Mouse (Mus musculus): ENCODE results near the gene Il2rg. TPM values are rescaled to one million over a fixed set of nuclear protein-coding genes. Genes with fewer than 3 reads are reported as not detected.

Gene Il2rg
- 4.2 and 4.4 TPM in 2 replicates for polyA plus RNA-seq (2014; fragmentation: Nextera tagmentation; extraction: Ambion mirVana)

- H3K36me3 ChIP-seq (ENCODE audit: control insufficient read depth, insufficient read depth, low read length): no peaks in the 10 kb centered on the region
- 69% methylated on average over 5 of the region's 5 CpGs for WGBS
- H3K4me2 ChIP-seq (ENCODE audit: low read depth): no peak within 1 kb of the TSS
- H3K4me1 ChIP-seq (ENCODE audit: control insufficient read depth, insufficient read depth, low read length): 0 out of 2 replicates have a peak, but pooled peaks cover 4% of the 10 kb centered on the region
- no peaks in the 10 kb centered on the region for H3K9me3 ChIP-seq (ENCODE audit: control insufficient read depth, low read length)
- no peaks in the 10 kb centered on the region for H3K27me3 ChIP-seq (ENCODE audit: control insufficient read depth, insufficient read depth, low read length)
- H3K9ac ChIP-seq (ENCODE audit: low read length): no peak within 1 kb of the TSS
- no peak for ATAC-seq (ENCODE audit: insufficient read depth, low FRiP score, low TSS enrichment)
- H3K4me3 ChIP-seq (ENCODE audit: low read depth, low read length): no peak within 1 kb of the TSS
- H3K27ac ChIP-seq (ENCODE audit: low read depth, low read length): no peak within 1 kb of the TSS
- no peak for DNase-seq (ENCODE audit: low spot score)
Measured at GRCm38 (mm10) chrX:101268025-101268754, at the start of gene Il2rg. Gene Il2rg, minus strand, starts transcription at chrX:101268255.

GRCm38 (mm10) chrX:101313625-101314359 is 45.7 kb upstream of the Il2rg start:
- Histone ChIP-seq H3K4me1 (ENCODE audit: control insufficient read depth, insufficient read depth, low read length) (no peaks in the 10 kb centered on the region), H3K4me3 (ENCODE audit: low read depth, low read length) (no peak overlapping the region), H3K4me2 (ENCODE audit: low read depth) (no peak overlapping the region), H3K36me3 (ENCODE audit: control insufficient read depth, insufficient read depth, low read length) (no peaks in the 10 kb centered on the region), H3K9me3 (ENCODE audit: control insufficient read depth, low read length) (no peaks in the 10 kb centered on the region), H3K27me3 (ENCODE audit: control insufficient read depth, insufficient read depth, low read length) (no peaks in the 10 kb centered on the region), H3K27ac (ENCODE audit: low read depth, low read length) (no peak overlapping the region), H3K9ac (ENCODE audit: low read length) (no peak overlapping the region)
- ATAC-seq (ENCODE audit: insufficient read depth, low FRiP score, low TSS enrichment): no peak; the same call in 1 of the 2 replicates
- DNase-seq (ENCODE audit: low spot score): peak; percentile 14
- 27% methylated on average over 6 of the region's 6 CpGs for WGBS

- H3K9ac ChIP-seq (ENCODE audit: low read length): no peak overlapping the region
- 0 out of 2 replicates have a peak, but pooled peaks cover 3% of the 10 kb centered on the region for H3K27me3 ChIP-seq (ENCODE audit: control insufficient read depth, insufficient read depth, low read length)
- WGBS: 91% methylated on average over 5 of the region's 5 CpGs
- H3K4me3 ChIP-seq (ENCODE audit: low read depth, low read length): no peak overlapping the region
- H3K27ac ChIP-seq (ENCODE audit: low read depth, low read length): no peak overlapping the region
- no peaks in the 10 kb centered on the region for H3K9me3 ChIP-seq (ENCODE audit: control insufficient read depth, low read length)
- no peak overlapping the region for H3K4me2 ChIP-seq (ENCODE audit: low read depth)
- H3K4me1 ChIP-seq (ENCODE audit: control insufficient read depth, insufficient read depth, low read length): no peaks in the 10 kb centered on the region
- no peak for DNase-seq (ENCODE audit: low spot score)
- no peaks in the 10 kb centered on the region for H3K36me3 ChIP-seq (ENCODE audit: control insufficient read depth, insufficient read depth, low read length)
- ATAC-seq (ENCODE audit: insufficient read depth, low FRiP score, low TSS enrichment): no peak
Measured at GRCm38 (mm10) chrX:101309299-101309698, 41.2 kb upstream of the Il2rg start.

GRCm38 (mm10) chrX:101304646-101305045 is 36.6 kb upstream of the Il2rg start:
- no peak overlapping the region for H3K9ac ChIP-seq (ENCODE audit: low read length)
- H3K9me3 ChIP-seq (ENCODE audit: control insufficient read depth, low read length): no peaks in the 10 kb centered on the region
- H3K36me3 ChIP-seq (ENCODE audit: control insufficient read depth, insufficient read depth, low read length): no peaks in the 10 kb centered on the region
- no peak overlapping the region for H3K4me2 ChIP-seq (ENCODE audit: low read depth)
- H3K4me3 ChIP-seq (ENCODE audit: low read depth, low read length): no peak overlapping the region
- H3K27ac ChIP-seq (ENCODE audit: low read depth, low read length): no peak overlapping the region
- DNase-seq (ENCODE audit: low spot score) (no peak), ATAC-seq (ENCODE audit: insufficient read depth, low FRiP score, low TSS enrichment) (no peak)
- WGBS: 58% methylated on average over 2 of the region's 2 CpGs
- H3K4me1 ChIP-seq (ENCODE audit: control insufficient read depth, insufficient read depth, low read length): no peaks in the 10 kb centered on the region
- 0 out of 2 replicates have a peak, but pooled peaks cover 3% of the 10 kb centered on the region for H3K27me3 ChIP-seq (ENCODE audit: control insufficient read depth, insufficient read depth, low read length)

DNA sequence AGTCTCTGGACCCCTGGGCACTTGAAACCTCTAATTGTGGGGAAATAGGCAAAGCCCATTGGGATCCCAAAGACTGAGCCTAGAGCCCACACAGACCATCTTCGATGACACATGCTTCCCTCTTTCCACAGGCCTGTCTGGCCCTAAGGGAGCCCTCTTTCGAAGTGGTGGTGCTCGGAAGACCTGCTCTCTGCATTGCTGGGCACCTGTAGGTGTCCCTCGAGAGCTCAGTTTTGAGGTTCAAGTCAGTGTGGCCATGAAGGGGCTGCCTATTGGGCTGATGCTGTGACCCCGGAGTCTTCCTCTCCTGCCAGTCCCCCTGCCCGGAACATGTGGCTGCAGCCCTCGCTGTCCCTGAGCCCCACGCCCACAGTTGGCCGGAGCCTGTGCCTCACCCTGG is 33.6 kb upstream of the Il2rg start:
- Histone ChIP-seq H3K27me3 (ENCODE audit: control insufficient read depth, insufficient read depth, low read length) (0 out of 2 replicates have a peak, but pooled peaks cover 3% of the 10 kb centered on the region), H3K36me3 (ENCODE audit: control insufficient read depth, insufficient read depth, low read length) (no peaks in the 10 kb centered on the region; the same call in 1 of the 2 replicates), H3K9me3 (ENCODE audit: control insufficient read depth, low read length) (no peaks in the 10 kb centered on the region), H3K9ac (ENCODE audit: low read length) (no peak overlapping the region), H3K4me2 (ENCODE audit: low read depth) (no peak overlapping the region), H3K27ac (ENCODE audit: low read depth, low read length) (no peak overlapping the region), H3K4me3 (ENCODE audit: low read depth, low read length) (no peak overlapping the region), H3K4me1 (ENCODE audit: control insufficient read depth, insufficient read depth, low read length) (no peaks in the 10 kb centered on the region)
- WGBS: 70% methylated on average over 9 of the region's 9 CpGs
- DNase-seq (ENCODE audit: low spot score): no peak
- ATAC-seq (ENCODE audit: insufficient read depth, low FRiP score, low TSS enrichment): no peak

DNA sequence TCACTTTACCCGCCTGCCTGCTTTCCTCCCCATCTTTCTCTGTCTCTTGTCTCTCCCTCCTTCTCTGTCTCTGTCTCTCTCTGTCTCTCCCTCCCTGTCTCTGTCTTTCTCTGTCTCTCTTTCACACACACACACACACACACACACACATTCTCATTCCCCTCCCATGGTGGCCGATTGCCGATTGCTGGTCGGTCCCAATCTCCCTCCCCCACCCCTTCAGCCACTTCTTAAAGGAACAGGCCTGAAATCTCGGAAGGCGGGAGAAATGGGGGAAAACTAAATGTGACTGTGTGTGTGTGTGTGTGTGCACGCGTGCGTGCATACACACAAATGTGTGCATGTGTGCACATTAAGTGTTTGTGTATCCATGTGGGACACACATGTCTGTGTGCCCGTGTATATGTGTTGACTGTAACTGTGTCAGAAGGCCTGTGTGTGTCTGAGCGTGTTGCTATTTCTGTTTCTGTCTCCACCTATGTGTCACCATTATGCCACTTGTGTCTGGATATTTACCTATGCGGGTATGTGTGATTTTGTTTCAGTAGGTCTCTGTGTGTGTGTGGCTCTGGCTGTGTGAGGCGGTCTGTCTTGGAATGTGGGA is 32.5 kb upstream of the Il2rg start:
- peak overlapping the region; percentile 46 for H3K4me2 ChIP-seq (ENCODE audit: low read depth)
- peak; percentile 53 for DNase-seq (ENCODE audit: low spot score)
- 0 out of 2 replicates have a peak, but pooled peaks cover 3% of the 10 kb centered on the region for H3K27me3 ChIP-seq (ENCODE audit: control insufficient read depth, insufficient read depth, low read length)
- ATAC-seq (ENCODE audit: insufficient read depth, low FRiP score, low TSS enrichment): peak; percentile 21; the same call in 1 of the 2 replicates
- no peaks in the 10 kb centered on the region for H3K9me3 ChIP-seq (ENCODE audit: control insufficient read depth, low read length)
- peak overlapping the region; percentile 20; the same call in 1 of the 2 replicates for H3K27ac ChIP-seq (ENCODE audit: low read depth, low read length)
- no peaks in the 10 kb centered on the region for H3K4me1 ChIP-seq (ENCODE audit: control insufficient read depth, insufficient read depth, low read length)
- 33% methylated on average over 12 of the region's 13 CpGs for WGBS
- H3K36me3 ChIP-seq (ENCODE audit: control insufficient read depth, insufficient read depth, low read length): no peaks in the 10 kb centered on the region; the same call in 1 of the 2 replicates
- H3K9ac ChIP-seq (ENCODE audit: low read length): 0 out of 2 replicates have a peak overlapping the region, but pooled peaks have one; percentile 23
- peak overlapping the region; percentile 37 for H3K4me3 ChIP-seq (ENCODE audit: low read depth, low read length)

- Histone ChIP-seq H3K27ac (ENCODE audit: low read depth, low read length) (0 out of 2 replicates have a peak overlapping the region, but pooled peaks have one; percentile 20), H3K27me3 (ENCODE audit: control insufficient read depth, insufficient read depth, low read length) (no peaks in the 10 kb centered on the region)
- WGBS: 15% methylated on average over 10 of the region's 13 CpGs
Measured at GRCm38 (mm10) chrX:101299473-101300426, 31.7 kb upstream of the Il2rg start.

More at GRCm38 (mm10) chrX:101299473-101300426, 31.7 kb upstream of the Il2rg start:
- DNase-seq (ENCODE audit: low spot score): peak; percentile 51
- Histone ChIP-seq H3K4me2 (ENCODE audit: low read depth) (peak overlapping the region; percentile 46), H3K36me3 (ENCODE audit: control insufficient read depth, insufficient read depth, low read length) (no peaks in the 10 kb centered on the region; the same call in 1 of the 2 replicates), H3K4me3 (ENCODE audit: low read depth, low read length) (peak overlapping the region; percentile 37), H3K9ac (ENCODE audit: low read length) (peak overlapping the region; percentile 52), H3K4me1 (ENCODE audit: control insufficient read depth, insufficient read depth, low read length) (no peaks in the 10 kb centered on the region), H3K9me3 (ENCODE audit: control insufficient read depth, low read length) (no peaks in the 10 kb centered on the region)
- ATAC-seq (ENCODE audit: insufficient read depth, low FRiP score, low TSS enrichment): peak; percentile 83
